Mouse (Mus musculus) inflammation-experienced regulatory T-cells, adult 6 months (primary cell): ENCODE data around the gene Pawr. TPM values are rescaled to one million over a fixed set of nuclear protein-coding genes. Genes with fewer than 3 reads are reported as not detected.

Experiments
- ATAC-seq: one replicate; pipeline ENCODE4 v1.8.0; 2017
- polyA plus RNA-seq, 3 experiments: library from polyadenylated mRNA; unstranded; fragments of 100-300 nt; shearing (Covaris generic); gene quantifications; one replicate each; pipeline ENCODE4 v1.2.1; 2017

Gene Pawr
- under 1 TPM in 1 of 3 experiments, not detected in 2; 0.44 TPM for polyA plus RNA-seq

DNA sequence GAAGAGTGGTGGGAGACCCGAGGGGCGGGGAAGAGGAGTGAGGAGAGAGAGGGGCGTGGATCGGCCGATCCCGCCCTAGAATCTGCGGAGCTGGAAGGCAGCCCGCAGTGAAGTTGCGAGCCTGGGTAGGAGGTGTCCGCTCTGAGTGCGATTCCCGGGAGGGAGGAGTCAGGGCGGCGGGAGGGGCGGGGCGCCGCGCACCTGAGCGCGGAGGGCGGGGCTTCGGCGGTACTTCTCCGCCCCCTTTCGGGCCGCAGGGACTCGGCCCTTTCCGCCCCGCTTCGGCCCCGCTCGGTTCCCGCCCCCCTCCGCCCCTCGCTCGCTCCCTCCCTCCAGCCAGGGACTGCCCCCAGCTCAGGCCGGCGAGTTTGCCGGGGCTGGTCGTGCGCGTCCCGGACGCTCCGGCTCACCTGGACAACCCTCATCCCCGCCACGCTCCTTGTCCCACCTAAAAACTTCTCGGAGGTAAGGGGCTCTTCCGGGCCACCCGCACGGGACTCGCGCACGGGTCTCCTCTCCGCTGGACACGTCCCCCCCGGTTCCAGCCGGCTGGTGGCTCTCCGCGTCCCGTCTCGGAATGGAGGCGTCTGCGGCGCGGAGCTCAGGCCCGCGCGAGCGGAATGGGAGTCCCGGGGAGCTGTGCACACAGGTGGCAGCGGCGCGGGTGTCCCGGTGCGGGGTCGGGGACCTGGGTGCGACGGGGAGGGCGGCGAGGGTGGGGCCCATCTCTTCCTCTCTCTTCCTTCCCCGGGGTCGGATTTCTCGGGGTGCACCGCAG, at the start of gene Pawr:
Gene Pawr (plus strand): TSS at position 338 of the 778 bp plus-strand sequence.
- ATAC-seq = peak; percentile 74

DNA sequence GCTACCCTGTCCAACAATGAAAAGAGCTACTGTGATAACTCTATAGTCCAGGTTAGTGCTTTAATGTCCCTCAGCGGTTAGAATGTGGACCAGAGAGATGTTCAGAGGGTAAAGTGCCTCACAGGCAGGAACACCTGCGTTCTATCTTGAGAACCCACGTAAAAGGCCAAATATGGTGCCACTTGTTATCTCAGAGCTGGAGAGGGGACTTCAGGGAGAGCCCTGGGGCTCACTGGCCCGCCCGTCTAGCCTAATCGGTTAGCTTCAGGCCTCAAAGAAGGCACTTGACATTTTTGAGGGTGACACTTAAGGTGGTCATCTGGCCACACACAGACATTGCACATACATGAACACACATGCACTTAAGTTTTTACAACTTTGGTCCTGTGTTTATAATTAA, 49.6 kb upstream of the Pawr start:
- no peak for ATAC-seq

GRCm38 (mm10) chr10:108283418-108283817, 48.5 kb upstream of the Pawr start:
- no peak for ATAC-seq

DNA sequence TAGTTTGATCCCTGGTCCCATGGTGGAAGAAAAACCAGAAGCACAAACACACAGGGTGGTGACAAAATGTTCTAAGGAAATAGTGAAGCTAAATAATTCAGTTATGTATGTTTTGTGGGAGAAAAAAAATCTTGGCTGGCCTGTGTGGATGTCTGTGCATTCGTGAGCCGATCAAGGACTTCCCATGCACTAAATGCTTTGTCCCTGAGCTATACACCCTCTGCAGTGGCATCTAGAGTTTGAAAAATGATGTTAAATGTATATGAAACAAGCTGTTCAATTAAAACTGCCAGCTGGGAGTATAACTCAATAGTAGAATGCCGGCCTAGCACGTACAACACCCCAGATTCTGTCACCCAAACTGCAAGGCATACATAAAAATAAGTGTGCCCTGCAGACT, 48.1 kb upstream of the Pawr start:
- no peak for ATAC-seq

DNA sequence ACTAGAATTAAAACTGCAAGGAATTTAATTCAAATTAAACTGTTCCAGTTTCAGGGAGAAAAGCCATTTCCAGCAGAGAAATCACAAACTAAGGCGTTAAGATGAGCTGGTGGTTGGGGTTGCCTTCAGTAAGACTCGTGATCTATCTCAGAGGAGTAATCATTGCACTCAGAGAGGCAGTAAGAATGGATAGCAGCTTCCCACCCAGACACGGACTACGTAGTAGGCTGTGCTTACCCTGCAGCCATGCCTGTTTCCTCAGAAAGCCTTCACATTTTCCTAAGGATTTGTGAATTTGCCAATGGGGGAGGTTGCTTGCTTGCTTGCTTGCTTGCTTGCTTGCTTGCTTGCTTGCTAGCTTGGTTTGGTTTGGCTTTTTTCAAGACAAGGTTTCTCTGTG, 47.5 kb upstream of the Pawr start:
- no peak for ATAC-seq

DNA sequence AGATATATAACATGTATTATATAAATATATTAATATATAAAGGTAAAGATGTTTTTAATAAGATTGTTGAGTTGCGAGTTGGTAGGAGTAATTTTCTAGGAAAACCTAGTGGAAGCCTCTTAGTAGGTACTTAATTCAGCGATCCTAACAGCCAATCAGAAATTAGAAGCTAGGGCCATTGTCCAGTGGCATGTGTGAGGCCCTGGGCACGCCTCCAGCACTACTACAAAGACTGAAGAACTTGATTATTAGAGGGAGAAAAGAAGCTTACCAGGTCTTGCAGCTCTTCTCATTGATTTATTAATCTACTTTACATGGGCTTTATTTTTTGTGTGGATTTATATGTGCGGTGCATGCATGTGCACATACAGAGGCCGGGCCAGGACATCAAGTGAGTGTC, 46.9 kb upstream of the Pawr start:
- ATAC-seq = no peak

- no peak for ATAC-seq
These were observed 45.1 kb upstream of the Pawr start for GRCm38 (mm10) chr10:108286658-108287437.

GRCm38 (mm10) chr10:108287438-108287801, 44.5 kb upstream of the Pawr start:
- no peak for ATAC-seq

- ATAC-seq = no peak
These were observed 41.9 kb upstream of the Pawr start for GRCm38 (mm10) chr10:108290046-108290445.

GRCm38 (mm10) chr10:108291688-108292471, 40.0 kb upstream of the Pawr start:
- no peak for ATAC-seq

GRCm38 (mm10) chr10:108292651-108293050, 39.3 kb upstream of the Pawr start:
- ATAC-seq = no peak

- ATAC-seq = no peak
These were observed 38.2 kb upstream of the Pawr start for GRCm38 (mm10) chr10:108293620-108294195.

GRCm38 (mm10) chr10:108294766-108295165, 37.2 kb upstream of the Pawr start:
- no peak for ATAC-seq

DNA sequence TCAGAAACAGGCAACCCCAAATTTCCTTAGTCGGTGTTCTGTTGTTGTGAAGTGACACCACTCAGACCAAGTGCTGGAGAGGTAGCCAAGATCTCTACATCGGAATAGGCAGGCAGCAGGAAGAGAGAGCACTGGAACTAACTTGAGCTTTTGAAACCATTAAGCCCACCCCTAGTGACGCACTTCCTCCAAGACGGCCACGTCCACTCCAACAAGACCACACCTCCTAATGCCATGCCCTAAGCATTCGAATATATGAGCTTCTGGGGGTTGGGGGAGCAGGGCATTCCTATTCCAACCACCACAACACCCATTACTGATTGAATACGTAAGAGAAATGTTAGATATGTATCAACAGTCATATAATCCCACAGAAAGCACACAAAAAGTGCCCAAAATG, 35.5 kb upstream of the Pawr start:
- no peak for ATAC-seq

- ATAC-seq = no peak
These were observed 33.7 kb upstream of the Pawr start for GRCm38 (mm10) chr10:108298261-108298660.

- no peak for ATAC-seq
These were observed 32.9 kb upstream of the Pawr start for GRCm38 (mm10) chr10:108298841-108299545.

- ATAC-seq = no peak
These were observed 32.1 kb upstream of the Pawr start for GRCm38 (mm10) chr10:108299828-108300227.

GRCm38 (mm10) chr10:108300843-108301242, 31.1 kb upstream of the Pawr start:
- peak; percentile 81 for ATAC-seq

GRCm38 (mm10) chr10:108307772-108308171, 24.1 kb upstream of the Pawr start:
- no peak for ATAC-seq

DNA sequence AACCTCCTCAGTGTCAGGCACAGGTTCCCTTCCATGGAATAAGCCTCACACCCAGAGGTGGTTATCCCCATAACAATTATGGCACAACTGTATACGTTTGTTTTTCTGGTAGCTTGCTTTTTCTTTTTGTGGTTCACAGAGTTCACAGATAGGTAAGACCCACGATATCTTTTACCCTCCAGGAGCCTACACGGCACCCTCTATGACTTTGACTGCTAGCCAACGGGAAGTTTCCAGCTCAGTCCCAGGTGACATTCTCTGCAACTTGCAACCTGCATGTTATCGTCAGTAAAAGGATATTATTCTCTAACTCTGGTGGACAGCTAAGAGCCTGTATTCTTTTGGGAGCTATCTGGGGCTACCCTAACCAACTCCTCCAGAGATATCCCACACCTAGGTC, 21.7 kb upstream of the Pawr start:
- ATAC-seq = no peak

DNA sequence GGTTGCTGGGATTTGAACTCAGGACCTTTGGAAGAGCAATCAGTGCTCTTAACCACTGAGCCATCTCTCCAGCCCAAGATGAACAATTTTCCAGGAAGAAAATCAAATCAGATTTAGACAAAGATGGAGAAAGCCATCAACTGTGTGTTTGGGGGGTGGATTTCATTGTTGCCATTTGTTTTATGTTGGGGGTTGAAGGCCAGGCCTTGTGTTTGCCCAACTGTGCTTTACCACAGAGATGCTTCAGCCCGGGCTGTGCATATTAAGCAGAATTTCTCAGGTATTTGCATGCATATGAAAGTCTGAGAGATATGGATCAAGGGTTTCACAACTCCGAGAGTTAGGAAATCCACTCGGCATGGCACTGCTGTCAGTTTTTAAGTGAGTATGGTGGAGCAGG, 20.5 kb upstream of the Pawr start:
- ATAC-seq = no peak

- no peak for ATAC-seq
These were observed 18.1 kb upstream of the Pawr start for GRCm38 (mm10) chr10:108313845-108314244.
